Mouse (Mus musculus) G1E (cell line): ENCODE data around the gene Rad21l.

Experiments used
- CTCF ChIP-seq: IDR thresholded peaks from 2 replicates; pipeline ENCODE4 v1.5.1; 2012; ENCODE audit warnings: low read depth, low read length, inconsistent platforms, mixed read lengths
- GATA1 ChIP-seq: IDR thresholded peaks from 2 replicates; pipeline ENCODE4 v1.6.1; 2012; ENCODE audit warnings: borderline replicate concordance, low read length, inconsistent platforms, mixed read lengths
- POLR2AphosphoS5 ChIP-seq: IDR thresholded peaks from 2 replicates; pipeline ENCODE4 v1.6.1; 2012; ENCODE audit warnings: low read depth, low read length, inconsistent platforms; ENCODE audit not compliant: insufficient replicate concordance
- TAL1 ChIP-seq: conservative IDR thresholded peaks from 2 replicates; pipeline ENCODE4 v1.6.1; 2012; ENCODE audit warnings: low read depth, low read length, inconsistent platforms, mixed read lengths

DNA sequence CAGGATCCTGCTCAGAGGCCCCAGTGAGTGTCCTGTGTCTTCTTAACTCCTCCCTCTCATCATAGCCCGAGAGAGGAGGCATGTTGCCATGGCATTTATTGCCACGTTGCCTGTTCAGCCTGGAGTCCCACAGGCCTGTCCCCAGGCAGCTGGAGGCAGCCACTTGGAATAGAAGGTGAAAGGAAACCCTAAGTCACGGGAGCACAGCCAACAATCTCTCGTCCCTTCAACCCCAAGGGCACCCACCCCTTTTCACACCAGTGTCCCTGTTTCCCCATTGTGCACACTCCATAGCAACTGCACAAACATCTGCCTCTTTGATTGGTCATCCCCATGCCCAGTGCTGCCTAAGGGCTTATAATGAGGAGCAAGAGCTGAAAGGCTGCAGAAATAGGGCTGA is 64.7 kb downstream of the Rad21l start:
- TF ChIP-seq TAL1 (no peak), CTCF (no peak), GATA1 (no peak), POLR2AphosphoS5 (no peak)
